Mouse (Mus musculus) thymus, adult 2 months (tissue): ENCODE results near the gene Def8.

Experiments
- CTCF ChIP-seq: fragments of 200-500 bp; IDR thresholded peaks from 2 replicates; pipeline ENCODE4 v1.5.1; 2012; ENCODE audit warnings: mild to moderate bottlenecking, control low read depth, low read length, moderate library complexity, borderline replicate concordance; ENCODE audit not compliant: control insufficient read depth, poor library complexity, insufficient read depth; ENCODE audit errors: extremely low read depth
- POLR2A ChIP-seq: fragments of 200-500 bp; IDR thresholded peaks from 2 replicates; pipeline ENCODE4 v1.6.1; 2012; ENCODE audit warnings: mild to moderate bottlenecking, low read length, control low read depth, moderate library complexity; ENCODE audit not compliant: control insufficient read depth, poor library complexity, insufficient read depth; ENCODE audit errors: extremely low read depth

GRCm38 (mm10) chr8:123482627-123483026 is 59.3 kb downstream of the Def8 start:
- no peak for TF ChIP-seq POLR2A
- TF ChIP-seq CTCF, result no peak
